Mouse (Mus musculus): Measurements from ENCODE around the gene Mindy4b-ps. TPM values are rescaled to one million over a fixed set of nuclear protein-coding genes. Genes with fewer than 3 reads are reported as not detected.

The Mindy4b-ps gene
- not detected in 2 replicates for polyA plus RNA-seq (2012)

DNA sequence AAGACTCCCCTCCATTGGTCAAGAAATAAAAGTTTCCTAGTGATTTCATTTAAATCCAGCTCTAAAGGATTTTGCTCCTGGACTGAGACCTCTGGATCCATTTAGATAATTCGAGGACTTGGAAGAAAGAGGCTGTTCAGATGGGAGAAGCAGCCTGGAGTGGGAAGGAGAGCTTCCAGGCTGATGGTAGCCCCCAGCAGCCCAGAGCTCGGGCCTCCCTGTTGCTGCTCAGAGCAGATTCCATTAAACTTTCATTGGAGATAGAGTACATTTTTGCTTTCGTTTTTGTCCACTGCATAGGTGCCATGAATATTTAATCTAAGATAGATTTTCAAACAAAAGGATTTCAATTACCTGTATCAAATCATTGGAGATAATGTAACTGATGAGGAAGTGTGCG lies at the start of gene Mindy4b-ps:
TSS of gene Mindy4b-ps (minus strand) at position 101 of the 400 bp plus-strand sequence.
- TF ChIP-seq GATA1 (IDR thresholded peaks at IDR 0.05; ENCODE audit: low read length), result no peak

- no peak for TF ChIP-seq GATA1 (IDR thresholded peaks at IDR 0.05; ENCODE audit: low read length)
Observed at GRCm38 (mm10) chr3:58865690-58866089, 43.6 kb upstream of the Mindy4b-ps start.

DNA sequence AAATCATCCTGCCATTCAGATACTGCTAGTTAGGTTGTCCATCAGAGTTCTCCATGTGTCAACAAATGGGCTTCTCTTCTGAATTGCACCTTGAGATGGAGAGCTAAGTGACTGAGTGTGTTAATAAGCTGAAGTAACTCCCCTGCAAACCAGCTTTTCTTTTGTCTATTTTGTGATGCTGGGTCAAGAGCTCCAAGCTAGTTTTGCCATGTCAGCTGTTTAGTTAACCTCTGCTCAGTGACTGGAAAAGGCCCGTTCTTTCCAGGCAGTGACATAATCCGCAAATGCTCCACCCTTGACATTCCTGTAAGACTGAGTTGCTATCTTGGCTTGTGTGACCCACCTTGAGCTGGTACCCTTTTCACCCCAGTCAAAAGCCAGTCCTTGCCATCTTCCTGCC lies 40.9 kb upstream of the Mindy4b-ps start:
- TF ChIP-seq GATA1 (IDR thresholded peaks at IDR 0.05; ENCODE audit: low read length), result no peak

GRCm38 (mm10) chr3:58843415-58843814 lies 21.3 kb upstream of the Mindy4b-ps start:
- no peak for TF ChIP-seq GATA1 (IDR thresholded peaks at IDR 0.05; ENCODE audit: low read length)

DNA sequence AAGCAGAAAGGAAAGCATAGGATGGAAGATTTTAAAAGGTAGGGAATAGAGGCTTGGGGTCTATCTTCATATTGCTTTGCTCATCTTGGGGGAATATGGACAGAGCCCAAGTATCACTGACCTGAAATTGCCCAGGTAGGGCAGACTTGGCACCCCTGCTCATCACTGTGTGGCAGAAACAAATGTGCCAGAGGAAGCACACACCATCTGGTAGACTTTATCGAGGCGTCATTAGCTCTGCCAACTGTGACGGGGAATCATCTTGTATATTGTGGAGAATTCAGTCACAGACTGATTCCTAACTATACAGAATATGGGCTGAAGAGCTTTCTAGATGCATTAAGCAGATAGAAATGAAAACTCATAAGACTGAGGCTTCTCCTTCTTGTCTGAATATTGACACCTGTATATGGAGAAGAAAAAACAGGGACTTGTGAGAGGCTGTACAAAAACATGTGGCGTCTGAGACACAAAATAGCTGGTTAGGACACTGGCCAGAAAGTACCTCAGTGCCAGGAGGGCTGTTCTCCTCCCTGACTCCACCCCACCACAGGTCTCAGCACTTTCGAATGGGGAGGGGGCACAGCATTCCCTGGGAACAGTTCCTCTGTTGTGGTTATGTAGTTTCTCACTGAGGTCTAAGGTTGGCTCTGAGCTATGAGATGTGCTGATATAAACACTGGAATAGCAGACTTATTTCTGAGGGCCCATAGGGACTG lies 11.5 kb upstream of the Mindy4b-ps start:
- no peak for TF ChIP-seq GATA1 (IDR thresholded peaks at IDR 0.05; ENCODE audit: low read length)

DNA sequence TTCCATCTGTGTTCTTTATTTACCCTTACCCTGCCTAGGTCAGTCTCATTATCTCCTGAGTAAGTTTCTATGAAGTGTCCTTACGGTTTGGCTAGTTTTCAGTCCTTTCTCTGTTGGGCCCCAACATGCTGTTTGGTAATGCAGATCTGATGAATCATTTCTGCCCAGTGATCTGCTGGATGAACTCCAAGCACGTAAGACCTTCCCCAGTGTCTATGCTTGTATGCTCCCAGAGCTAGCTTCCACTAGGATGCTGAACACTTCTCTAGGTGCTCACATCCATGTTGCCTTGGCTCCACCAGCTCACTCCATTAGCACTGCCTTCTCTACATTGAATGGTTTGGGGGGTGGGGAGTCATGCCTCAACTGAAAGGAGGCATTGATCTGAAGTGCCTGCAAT lies 10.8 kb upstream of the Mindy4b-ps start:
- no peak for TF ChIP-seq GATA1 (IDR thresholded peaks at IDR 0.05; ENCODE audit: low read length)

GRCm38 (mm10) chr3:58831586-58831985 lies 9.5 kb upstream of the Mindy4b-ps start:
- TF ChIP-seq GATA1 (IDR thresholded peaks at IDR 0.05; ENCODE audit: low read length), result no peak

DNA sequence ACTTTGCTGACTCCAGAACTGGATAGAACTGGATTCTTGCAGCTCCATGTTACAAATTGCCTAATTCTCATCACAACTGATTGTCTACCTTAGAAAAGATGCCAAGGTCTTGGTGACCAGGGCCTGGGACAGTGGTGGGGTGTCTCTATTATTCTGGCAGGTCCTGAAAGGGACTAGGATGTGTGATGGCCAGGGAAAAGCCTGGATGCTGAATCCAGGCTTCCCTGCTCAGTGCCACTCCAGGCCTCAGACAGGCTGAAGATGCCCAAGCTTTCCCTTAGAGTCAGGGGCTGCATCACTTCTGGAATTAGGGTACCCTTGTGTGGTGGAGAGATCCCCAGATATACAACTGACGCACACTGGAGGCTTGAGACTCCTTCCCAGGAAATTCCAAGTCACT lies 7.8 kb upstream of the Mindy4b-ps start:
- TF ChIP-seq GATA1 (IDR thresholded peaks at IDR 0.05; ENCODE audit: low read length), result no peak

- TF ChIP-seq GATA1 (IDR thresholded peaks at IDR 0.05; ENCODE audit: low read length), result no peak
Observed at GRCm38 (mm10) chr3:58828366-58829153, 6.4 kb upstream of the Mindy4b-ps start.

GRCm38 (mm10) chr3:58826266-58826665 lies 4.2 kb upstream of the Mindy4b-ps start:
- TF ChIP-seq GATA1 (IDR thresholded peaks at IDR 0.05; ENCODE audit: low read length), result no peak

- no peak for TF ChIP-seq GATA1 (IDR thresholded peaks at IDR 0.05; ENCODE audit: low read length)
Observed at GRCm38 (mm10) chr3:58817337-58817736, 4.8 kb downstream of the Mindy4b-ps start.

DNA sequence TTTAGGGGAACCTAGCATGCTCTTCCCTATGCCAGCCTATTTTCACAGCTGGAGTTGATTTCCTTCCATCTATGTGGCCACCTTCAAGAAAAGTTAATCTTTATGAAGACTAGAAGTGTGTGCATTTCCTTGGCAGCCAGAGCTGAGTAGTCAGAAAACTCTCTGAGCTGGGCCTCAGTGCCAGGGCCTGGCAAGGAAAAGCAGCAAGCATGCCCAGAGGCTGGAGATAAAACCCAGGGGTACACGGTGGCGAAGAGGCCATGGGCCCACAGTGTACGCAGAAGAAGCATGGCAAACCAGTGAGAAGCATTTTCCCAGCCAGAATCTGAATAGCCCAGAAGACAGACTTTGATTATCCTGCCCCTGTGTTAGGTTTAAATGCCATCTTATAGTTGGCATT lies 7.9 kb downstream of the Mindy4b-ps start:
- TF ChIP-seq GATA1 (IDR thresholded peaks at IDR 0.05; ENCODE audit: low read length), result no peak

- no peak for TF ChIP-seq GATA1 (IDR thresholded peaks at IDR 0.05; ENCODE audit: low read length)
Observed at GRCm38 (mm10) chr3:58810353-58810752, 11.8 kb downstream of the Mindy4b-ps start.

GRCm38 (mm10) chr3:58809111-58809915 lies 12.8 kb downstream of the Mindy4b-ps start:
- TF ChIP-seq GATA1 (IDR thresholded peaks at IDR 0.05; ENCODE audit: low read length), result no peak

GRCm38 (mm10) chr3:58808636-58809035 lies 13.5 kb downstream of the Mindy4b-ps start:
- no peak for TF ChIP-seq GATA1 (IDR thresholded peaks at IDR 0.05; ENCODE audit: low read length)

- TF ChIP-seq GATA1 (IDR thresholded peaks at IDR 0.05; ENCODE audit: low read length), result no peak
Observed at GRCm38 (mm10) chr3:58804745-58805144, 17.4 kb downstream of the Mindy4b-ps start.
